Mouse (Mus musculus) C3H10T1/2 (cell line): Measurements from ENCODE around the gene Rgsl1. TPM values are rescaled to one million over a fixed set of nuclear protein-coding genes. Genes with fewer than 3 reads are reported as not detected.

Experiments used
- polyA plus RNA-seq, 2 experiments: library from polyadenylated mRNA; unstranded; fragments of >200 nt; fragmentation: generic; extraction: Trizol; gene quantifications; one replicate each; pipeline ENCODE4 v1.2.1; 2012; ENCODE audit warnings: missing spikeins in 2 of 2

The Rgsl1 gene
- polyA plus RNA-seq: under 1 TPM in 1 of 2 experiments, not detected in 1; 0.04 TPM

GRCm38 (mm10) chr1:153844042-153844441, at the start of gene Rgsl1:
Rgsl1 (minus strand) TSS chr1:153844142.

DNA sequence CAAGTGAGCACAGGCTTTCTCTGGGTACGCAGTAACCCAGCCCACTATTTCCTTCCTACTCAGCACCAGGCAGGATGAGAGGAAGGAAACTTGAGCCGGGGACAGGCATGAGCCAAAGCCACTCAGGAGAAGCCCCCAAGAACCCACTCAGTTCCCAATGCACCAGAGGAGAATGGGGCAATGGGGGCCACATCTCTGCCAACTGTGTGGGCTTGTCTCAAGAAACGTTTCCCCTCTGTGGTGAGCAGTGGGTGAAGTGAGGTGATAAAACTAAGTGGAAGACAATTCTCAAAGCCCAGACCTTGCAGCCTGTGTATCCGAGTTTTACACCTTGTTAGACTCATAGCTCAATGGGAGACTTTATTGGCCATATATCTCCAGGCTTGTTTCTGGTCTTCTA, 47.5 kb upstream of the Rgsl1 start, which contains the start of gene Teddm1a:
TSS of gene Teddm1a (plus strand) at position 301 of the 400 bp plus-strand sequence.

DNA sequence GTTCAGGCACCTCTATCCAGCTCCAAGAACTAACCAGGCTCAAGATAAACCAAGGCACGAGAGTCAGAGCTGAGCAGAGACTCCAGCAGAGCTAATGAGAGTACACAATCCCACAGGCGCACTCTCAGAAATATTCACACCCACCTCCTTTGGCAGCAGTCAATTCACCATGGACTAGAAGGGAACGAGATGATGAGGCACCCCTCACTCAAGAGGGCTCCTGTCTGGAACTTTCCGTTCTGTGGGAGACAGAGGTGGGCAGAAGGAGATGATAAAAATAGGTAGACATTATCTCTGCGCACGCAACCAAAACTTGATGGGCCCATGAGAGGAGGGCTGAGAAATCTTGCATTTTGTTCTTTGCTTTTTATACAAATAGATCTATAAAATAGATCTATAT, 30.1 kb upstream of the Rgsl1 start, which contains the start of gene Teddm1b:
TSS of gene Teddm1b (plus strand) at position 301 of the 400 bp plus-strand sequence.

DNA sequence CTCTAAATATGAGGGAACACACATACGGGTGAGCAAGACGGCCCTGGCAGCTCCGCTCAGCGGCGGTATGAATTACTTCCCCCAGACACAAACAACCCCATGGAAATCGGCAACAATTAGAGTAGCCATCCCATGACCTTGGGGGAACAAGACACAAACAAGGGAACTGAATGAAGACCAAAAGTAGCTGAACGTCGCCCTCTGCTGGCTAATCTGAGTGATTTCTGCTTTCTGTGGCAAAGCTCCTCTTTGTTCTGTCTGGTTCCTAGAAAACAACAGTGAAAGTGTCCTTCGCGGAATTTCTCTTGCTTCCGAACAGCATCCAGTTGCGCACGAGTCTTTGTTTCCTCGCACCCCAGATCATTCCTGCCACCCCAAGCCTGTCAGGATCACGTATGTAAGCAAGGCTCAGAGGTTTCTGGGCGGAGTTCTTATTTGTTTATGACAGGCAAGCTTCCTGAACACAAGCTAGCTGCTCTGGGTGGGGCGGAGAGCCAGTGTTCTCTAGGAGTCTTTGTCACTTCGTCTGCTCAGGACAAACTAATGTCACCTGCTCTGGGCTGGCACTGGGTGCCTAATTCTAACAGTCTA, 94.6 kb downstream of the Rgsl1 start, which contains the start of gene Rnasel:
TSS of gene Rnasel (plus strand) at position 216 of the 591 bp plus-strand sequence.

GRCm38 (mm10) chr1:153740145-153740544, 103.8 kb downstream of the Rgsl1 start, which contains the start of gene Rgs16:
Rgs16 (plus strand) TSS chr1:153740349.

Other genes with a start within 250 kb of the Rgsl1 start
- gene Rgs8, start 191.1 kb downstream of the Rgsl1 start, polyA plus RNA-seq: under 1 TPM; 0.02 TPM
- gene Rgs16, start 103.8 kb downstream of the Rgsl1 start, polyA plus RNA-seq: under 1 TPM; 0.11 to 0.25 TPM
- under 1 TPM; 0.01 to 0.98 TPM for gene Rnasel, start 94.7 kb downstream of the Rgsl1 start, polyA plus RNA-seq
- under 1 TPM in 1 of 2 experiments, not detected in 1; 0.07 TPM for gene Teddm1b, start 30.2 kb upstream of the Rgsl1 start, polyA plus RNA-seq
- not detected for gene Teddm1a, start 47.6 kb upstream of the Rgsl1 start, polyA plus RNA-seq
- 10 to 100 TPM; 18.0 to 45.9 TPM for gene Glul, start 55.8 kb upstream of the Rgsl1 start, polyA plus RNA-seq
- gene Teddm2, start 56.1 kb upstream of the Rgsl1 start, polyA plus RNA-seq: under 1 TPM; 0.14 to 0.24 TPM